9 mouse cellular contexts compared by ENCODE assay signal in the genomic region with DNA sequence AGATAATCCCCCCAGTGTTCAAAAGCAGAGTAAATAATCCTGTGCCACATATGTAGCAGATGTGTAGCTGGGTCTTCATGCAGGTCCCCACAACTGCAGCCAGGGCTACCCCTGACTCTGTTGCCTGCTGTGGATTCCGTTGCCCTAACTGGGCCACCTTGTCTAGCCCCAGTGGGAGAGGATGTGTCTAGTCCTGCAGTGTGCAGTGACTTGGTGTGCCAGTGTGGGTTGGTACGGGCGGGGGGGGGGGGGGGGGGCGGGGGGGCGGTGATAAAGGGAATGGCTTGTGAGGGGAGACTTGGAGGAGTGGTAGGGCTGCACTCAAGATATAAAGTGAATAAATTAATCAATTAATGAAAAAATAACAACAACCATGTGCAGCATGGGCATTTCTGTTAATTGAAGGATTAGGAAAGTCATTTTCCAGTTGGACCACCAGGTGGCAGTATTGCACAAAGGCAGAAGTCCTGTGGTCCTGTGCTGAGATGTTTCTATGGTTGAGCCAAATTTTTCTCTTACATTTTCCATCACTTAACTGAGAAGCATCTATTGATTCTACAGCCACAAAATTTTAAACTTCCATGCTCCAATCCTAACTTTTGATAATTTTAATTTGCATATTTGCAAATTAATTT. TPM values are rescaled to one million over a fixed set of nuclear protein-coding genes. Genes with fewer than 3 reads are reported as not detected.
DNase-seq lines count a peak whose midpoint lies in the region; ATAC-seq and TF ChIP-seq lines count a peak whose summit lies in the region.
"Had no signal": no experiment of that assay in that cellular context is flagged by ENCODE, and none has a peak within 500 bp of the region (broad histone marks: within the 10 kb centered on the region; RNA-seq: fewer than 3 reads in every experiment).

No protein-coding gene starts in this region.

- WGBS in hindbrain, embryonic 16.5 days, result 11% methylated on average over 2 of the region's 5 CpGs
- WGBS in limb, embryonic 14.5 days, result 18% methylated on average over 4 of the region's 5 CpGs

- peak; percentile 66 for ATAC-seq in Patski
- ATAC-seq in common myeloid progenitor, adult 5-6 weeks (replicated peaks; ENCODE audit: low read depth, poor library complexity, severe bottlenecking), result peak; percentile 84
- peak; percentile 83 for ATAC-seq in hindbrain, embryonic 16.5 days
- ATAC-seq in limb, embryonic 14.5 days (ENCODE audit: low FRiP score, low read depth), result no peak
- ATAC-seq in neutrophil, adult 5-6 weeks (ENCODE audit: extremely low read depth, insufficient number of reproducible peaks, low FRiP score, poor library complexity, severe bottlenecking), result 0 out of 2 replicates have a peak, but pooled peaks have one; percentile 56

- no peak for TF ChIP-seq POLR2A in limb, embryonic 14.5 days (IDR thresholded peaks at IDR 0.05; ENCODE audit: borderline replicate concordance, extremely low read depth, insufficient read depth, insufficient read length)

- no peak overlapping the region for H3K27ac ChIP-seq in left cerebral cortex, adult 2 months
- no peak overlapping the region for H3K27ac ChIP-seq in hindbrain, embryonic 16.5 days (ENCODE audit: low read depth, low read length)
- H3K27ac ChIP-seq in limb, embryonic 14.5 days (replicated peaks; ENCODE audit: low read depth, low read length), result no peak overlapping the region

- CTCF ChIA-PET in Patski (lab: Charles Lee), result interaction anchor here (1.0 to 4.8 kb wide), 13 partner anchors 9 to 1128 kb away, joined by 3 to 56 read pairs (median 4); a partner anchor contains a TSS

- POLR2A ChIA-PET in Patski (lab: Charles Lee), result interaction anchor here (1.2 kb wide), 1 partner anchor 12 kb away, joined by 3 read pairs; no protein-coding TSS in a partner anchor

- no peaks in the 10 kb centered on the region for H3K27me3 ChIP-seq in Patski
- no peaks in the 10 kb centered on the region for H3K27me3 ChIP-seq in hindbrain, embryonic 16.5 days (replicated peaks; ENCODE audit: control insufficient read depth, insufficient read depth, low read length)
- H3K27me3 ChIP-seq in limb, embryonic 14.5 days (ENCODE audit: control insufficient read depth, insufficient read depth, low read length), result no peaks in the 10 kb centered on the region

- intact Hi-C loops in left cerebral cortex, adult 2 months (cut with DNase I), result loop anchor here (2.0 kb wide), 2 partner anchors 79 to 217 kb away; a partner anchor contains a TSS

- no peak overlapping the region for H3K4me3 ChIP-seq in left cerebral cortex, adult 2 months
- no peak overlapping the region for H3K4me3 ChIP-seq in hindbrain, embryonic 16.5 days (ENCODE audit: low read length)
- H3K4me3 ChIP-seq in limb, embryonic 14.5 days (replicated peaks; ENCODE audit: low read length), result no peak overlapping the region
- H3K4me3 ChIP-seq: myocyte had no signal

- in situ Hi-C loops in Patski (cut with MboI; ENCODE audit: low pct_unique_long_range_greater_than_20kb), result loop anchor here (5.0 to 10.0 kb wide), 3 partner anchors 80 to 693 kb away; a partner anchor contains a TSS

- H3K4me2 ChIP-seq in hindbrain, embryonic 16.5 days (ENCODE audit: low read length), result no peak overlapping the region
- H3K4me2 ChIP-seq in limb, embryonic 14.5 days (replicated peaks; ENCODE audit: low read depth, low read length, severe bottlenecking), result no peak overlapping the region

- no peaks in the 10 kb centered on the region for H3K36me3 ChIP-seq in hindbrain, embryonic 16.5 days (ENCODE audit: control insufficient read depth, insufficient read depth, low read length)
- H3K36me3 ChIP-seq in limb, embryonic 14.5 days (ENCODE audit: control insufficient read depth, insufficient read depth, low read length), result no peaks in the 10 kb centered on the region

- DNase-seq in left cerebral cortex, adult 2 months (ENCODE audit: extremely low spot score in 1 of 2, low spot score in 2 of 2), result peak; percentile 31
- no peak for DNase-seq in left cerebral cortex, adult 8-10 months (ENCODE audit: low spot score in 2 of 2)
- no peak for DNase-seq in Patski (ENCODE audit: low read depth, low spot score)
- peak; percentile 69 for DNase-seq in limb, embryonic 14.5 days (ENCODE audit: low spot score)
- no peak for DNase-seq in urinary bladder, adult 18-20 months (ENCODE audit: low spot score in 2 of 2)

- no peaks in the 10 kb centered on the region for H3K4me1 ChIP-seq in hindbrain, embryonic 16.5 days (ENCODE audit: control insufficient read depth, insufficient read depth, low read depth, low read length)
- no peaks in the 10 kb centered on the region for H3K4me1 ChIP-seq in limb, embryonic 14.5 days (ENCODE audit: control insufficient read depth, insufficient read depth, low read length)

- TF ChIP-seq CTCF in left cerebral cortex, adult 2 months (IDR thresholded peaks at IDR 0.05), result peak; percentile 93
- TF ChIP-seq CTCF in Patski (IDR thresholded peaks at IDR 0.05), result peak; percentile 94

- no peak overlapping the region for H3K9ac ChIP-seq in hindbrain, embryonic 16.5 days (ENCODE audit: low read depth, low read length)
- H3K9ac ChIP-seq in limb, embryonic 14.5 days (ENCODE audit: low read depth, low read length, severe bottlenecking), result no peak overlapping the region

- no peaks in the 10 kb centered on the region for H3K9me3 ChIP-seq in hindbrain, embryonic 16.5 days (ENCODE audit: control insufficient read depth, low read length)
- no peaks in the 10 kb centered on the region for H3K9me3 ChIP-seq in limb, embryonic 14.5 days (ENCODE audit: control insufficient read depth, low read length)

RNA-seq across cellular contexts. Expression of a gene that starts 21.7 kb away (rescaled TPM):
- 1 to 10 TPM in 1 of 2 experiments, under 1 TPM in 1; 0.96 to 1.2 TPM for total RNA-seq in left cerebral cortex, adult 2 months (2021)
- total RNA-seq in left cerebral cortex, adult 8-10 months (2022), result 1 to 10 TPM in 3 of 4 experiments, under 1 TPM in 1; 0.89 to 2.1 (median 1.5) TPM
- 6.7 TPM for polyA plus RNA-seq in Patski (2021)
- 1.9 and 2.5 TPM in 2 replicates for total RNA-seq in common myeloid progenitor, adult 5-6 weeks (2017)
- polyA plus RNA-seq in hindbrain, embryonic 16.5 days (2015; fragmentation: Nextera tagmentation; extraction: Ambion mirVana), result 35.2 and 35.8 TPM in 2 replicates
- 5.3 and 7.3 TPM in 2 replicates for polyA plus RNA-seq in limb, embryonic 14.5 days (2012; rRNA removed)
- polyA plus RNA-seq in limb, embryonic 14.5 days (2014; fragmentation: Nextera tagmentation; extraction: Ambion mirVana), result 15.1 and 16.3 TPM in 2 replicates
- total RNA-seq in neutrophil, adult 5-6 weeks (2017), result not detected in 2 replicates

RNA-seq across cellular contexts. Expression of a gene that starts 22.7 kb away (rescaled TPM):
- total RNA-seq in left cerebral cortex, adult 2 months (2021), result not detected
- total RNA-seq in left cerebral cortex, adult 8-10 months (2022), result not detected
- not detected for polyA plus RNA-seq in Patski (2021)
- not detected in 2 replicates for total RNA-seq in common myeloid progenitor, adult 5-6 weeks (2017)
- not detected in 2 replicates for polyA plus RNA-seq in hindbrain, embryonic 16.5 days (2015; fragmentation: Nextera tagmentation; extraction: Ambion mirVana)
- not detected in 2 replicates for polyA plus RNA-seq in limb, embryonic 14.5 days (2012; rRNA removed)
- polyA plus RNA-seq in limb, embryonic 14.5 days (2014; fragmentation: Nextera tagmentation; extraction: Ambion mirVana), result not detected in 2 replicates
- total RNA-seq in neutrophil, adult 5-6 weeks (2017), result not detected in 2 replicates
- polyA plus RNA-seq: myocyte had no signal

Comparison
In these comparisons a context has a peak if more than half of its experiments do, and no peak if none do; other contexts are left out.
1. DNase-seq: peak in left cerebral cortex, adult 2 months (2 of 2) and limb, embryonic 14.5 days (single experiment); none in left cerebral cortex, adult 8-10 months (0 of 2), Patski (single experiment) and urinary bladder, adult 18-20 months (0 of 2).